Mouse (Mus musculus) limb, embryonic 14.5 days (tissue): ENCODE measurements around the gene Cd247. TPM values are rescaled to one million over a fixed set of nuclear protein-coding genes. Genes with fewer than 3 reads are reported as not detected.

Source experiments
- ATAC-seq: fragments of 200-750 bp; cut with Nextera tagmentation; 2 replicates; pipeline ENCODE4 v1.8.0; 2017; ENCODE audit warnings: low read depth, moderate number of reproducible peaks, moderate TSS enrichment; ENCODE audit not compliant: low FRiP score
- DNase-seq: peaks from one replicate; pipeline ENCODE4 v3.0.0-alpha.2; 2015; ENCODE audit warnings: low spot score
- H3K27ac ChIP-seq: fragments of 300-500 bp; sonication (generic); replicated peaks from 2 replicates; pipeline ENCODE4 v1.5.1; 2014; ENCODE audit warnings: low read depth, mild to moderate bottlenecking, low read length, moderate library complexity, mixed read lengths
- H3K27me3 ChIP-seq: fragments of 300-500 bp; sonication (generic); 2 replicates; pipeline ENCODE4 v1.6.1; 2014; ENCODE audit warnings: low read length, mixed read lengths; ENCODE audit not compliant: control insufficient read depth, insufficient read depth
- H3K36me3 ChIP-seq: fragments of 300-500 bp; sonication (generic); 2 replicates; pipeline ENCODE4 v1.6.1; 2014; ENCODE audit warnings: mild to moderate bottlenecking, low read length, moderate library complexity, mixed read lengths; ENCODE audit not compliant: control insufficient read depth, insufficient read depth
- H3K4me1 ChIP-seq: fragments of 300-500 bp; sonication (generic); 2 replicates; pipeline ENCODE4 v1.6.1; 2014; ENCODE audit warnings: antibody characterized with exemption, low read length, mixed read lengths; ENCODE audit not compliant: control insufficient read depth, insufficient read depth
- H3K4me2 ChIP-seq: fragments of 300-500 bp; sonication (generic); replicated peaks from 2 replicates; pipeline ENCODE4 v1.6.1; 2014; ENCODE audit warnings: low read depth, mild to moderate bottlenecking, low read length, moderate library complexity; ENCODE audit not compliant: severe bottlenecking
- H3K4me3 ChIP-seq: fragments of 300-500 bp; sonication (generic); replicated peaks from 2 replicates; pipeline ENCODE4 v1.5.1; 2014; ENCODE audit warnings: low read length
- H3K9ac ChIP-seq: fragments of 300-500 bp; sonication (generic); 2 replicates; pipeline ENCODE4 v1.6.1; 2014; ENCODE audit warnings: mild to moderate bottlenecking, low read depth, low read length, moderate library complexity; ENCODE audit not compliant: severe bottlenecking
- H3K9me3 ChIP-seq: fragments of 300-500 bp; sonication (generic); 2 replicates; pipeline ENCODE4 v1.6.1; 2016; ENCODE audit warnings: low read length; ENCODE audit not compliant: control insufficient read depth
- POLR2A ChIP-seq: fragments of 200-500 bp; IDR thresholded peaks from 2 replicates; pipeline ENCODE4 v1.8.0; 2012; ENCODE audit warnings: inconsistent platforms, mild to moderate bottlenecking, moderate library complexity, borderline replicate concordance; ENCODE audit not compliant: insufficient read depth, insufficient read length; ENCODE audit errors: extremely low read depth
- WGBS: fragments of 180-500 bp; shearing (Covaris S2); extraction: QIAGEN DNeasy Blood & Tissue Kit; methylation state at CpG from one replicate; pipeline ENCODE4 v1.1.7; 2014; 5-methylcytosine and 5-hydroxymethylcytosine counted together
- polyA plus RNA-seq, 2 experiments: library from polyadenylated mRNA; depleted of rRNA in 1 of 2; stranded (reverse) in 1 of 2; unstranded in 1 of 2; fragments of >200 nt; fragmentation: Nextera tagmentation in 1 of 2; extraction: Ambion mirVana in 1 of 2; gene quantifications; 2 replicates each; pipeline versions ENCODE4 v1.2.1 to v1.2.3; 2012 to 2014

Cd247 gene
- polyA plus RNA-seq, 2 experiments: 0.53 to 0.87 TPM

- DNase-seq (no peak), ATAC-seq (no peak)
- Histone ChIP-seq H3K4me1 (no peaks in the 10 kb centered on the region), H3K9me3 (no peaks in the 10 kb centered on the region), H3K4me3 (no peak overlapping the region), H3K4me2 (no peak overlapping the region), H3K27ac (no peak overlapping the region), H3K9ac (no peak overlapping the region), H3K27me3 (no peaks in the 10 kb centered on the region), H3K36me3 (no peaks in the 10 kb centered on the region)
- WGBS: 63% methylated on average over 9 of the region's 9 CpGs
- TF ChIP-seq POLR2A: no peak
Measured at GRCm38 (mm10) chr1:165855759-165856545, 67.5 kb downstream of the Cd247 start.

GRCm38 (mm10) chr1:165857279-165857678 is 68.8 kb downstream of the Cd247 start:
- no peak overlapping the region for H3K4me2 ChIP-seq
- no peak overlapping the region for H3K9ac ChIP-seq
- no peaks in the 10 kb centered on the region for H3K4me1 ChIP-seq
- H3K27me3 ChIP-seq: no peaks in the 10 kb centered on the region
- ATAC-seq (no peak), DNase-seq (no peak)
- no peaks in the 10 kb centered on the region for H3K36me3 ChIP-seq
- H3K4me3 ChIP-seq: no peak overlapping the region
- no peak overlapping the region for H3K27ac ChIP-seq
- TF ChIP-seq POLR2A: no peak
- no peaks in the 10 kb centered on the region for H3K9me3 ChIP-seq
- WGBS: 93% methylated on average over 11 of the region's 11 CpGs

DNA sequence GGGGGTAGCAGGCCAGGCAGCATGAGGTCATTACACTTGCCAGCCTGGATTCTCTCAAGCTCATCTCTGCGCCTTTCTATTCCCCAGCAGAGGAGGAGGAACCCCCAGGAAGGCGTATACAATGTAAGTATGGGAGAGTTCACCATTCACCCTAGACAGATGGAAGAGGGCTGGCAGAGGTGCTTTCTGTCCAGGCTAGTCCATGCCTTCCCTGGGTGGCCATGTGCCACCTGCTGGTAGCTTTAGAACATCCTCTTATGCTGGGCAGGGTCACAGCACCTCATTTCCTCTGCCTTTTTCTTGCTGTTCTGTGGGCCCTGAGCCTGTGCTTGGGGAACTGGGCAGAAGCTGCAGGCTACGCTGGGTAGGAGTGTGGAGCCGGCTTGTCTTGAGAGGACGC is 69.9 kb downstream of the Cd247 start:
- WGBS: 89% methylated on average over 5 of the region's 5 CpGs
- Histone ChIP-seq H3K27ac (no peak overlapping the region), H3K4me2 (no peak overlapping the region), H3K9me3 (no peaks in the 10 kb centered on the region), H3K4me1 (no peaks in the 10 kb centered on the region), H3K9ac (no peak overlapping the region), H3K4me3 (no peak overlapping the region), H3K36me3 (no peaks in the 10 kb centered on the region), H3K27me3 (no peaks in the 10 kb centered on the region)
- ATAC-seq (no peak), DNase-seq (no peak)
- no peak for TF ChIP-seq POLR2A

DNA sequence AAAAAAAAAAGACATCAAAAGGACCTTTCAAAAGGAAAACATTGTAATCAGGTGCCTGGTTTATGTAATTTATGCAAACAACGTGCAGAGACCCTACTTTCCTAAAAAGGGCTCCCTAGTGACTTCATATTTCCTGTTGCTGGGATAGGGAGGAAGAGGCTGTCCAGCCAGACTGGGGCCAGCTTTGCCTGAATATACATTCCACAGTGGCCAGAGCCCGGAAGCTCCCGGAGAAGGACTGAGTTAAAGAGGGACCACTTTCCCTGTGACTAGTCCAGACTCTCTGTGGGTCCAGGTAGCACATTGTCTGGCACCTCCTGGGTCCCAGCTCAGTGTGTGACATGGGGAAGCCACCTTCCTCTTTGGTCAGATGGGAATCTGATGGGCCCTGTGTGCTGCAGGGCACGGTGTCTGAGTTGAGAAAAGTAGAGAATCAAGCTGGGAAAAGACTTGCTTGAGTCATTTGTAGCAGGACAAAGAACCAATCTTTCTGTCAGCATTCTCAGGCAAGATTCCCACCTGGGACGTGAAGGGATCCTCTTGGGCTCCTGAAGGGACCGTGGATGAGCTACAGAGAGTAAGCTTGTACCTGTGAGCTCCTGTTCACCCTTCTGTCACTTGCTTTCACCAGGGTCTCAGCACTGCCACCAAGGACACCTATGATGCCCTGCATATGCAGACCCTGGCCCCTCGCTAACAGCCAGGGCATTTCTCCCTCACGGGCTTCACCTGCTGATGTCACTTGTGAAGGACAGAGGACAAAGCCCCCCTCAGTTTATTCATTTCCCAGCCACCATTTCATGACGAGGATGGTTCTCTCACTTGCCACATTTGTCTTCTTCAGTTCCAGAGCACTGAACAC is 72.1 kb downstream of the Cd247 start:
- ATAC-seq (no peak), DNase-seq (no peak)
- 66% methylated on average over 9 of the region's 9 CpGs for WGBS
- H3K9ac ChIP-seq: no peak overlapping the region
- no peak overlapping the region for H3K4me3 ChIP-seq
- TF ChIP-seq POLR2A: no peak
- H3K27me3 ChIP-seq: no peaks in the 10 kb centered on the region
- no peaks in the 10 kb centered on the region for H3K9me3 ChIP-seq
- no peaks in the 10 kb centered on the region for H3K36me3 ChIP-seq
- no peak overlapping the region for H3K4me2 ChIP-seq
- peaks cover 10% of the 10 kb centered on the region; the same call in 1 of the 2 replicates for H3K4me1 ChIP-seq
- H3K27ac ChIP-seq: no peak overlapping the region

DNA sequence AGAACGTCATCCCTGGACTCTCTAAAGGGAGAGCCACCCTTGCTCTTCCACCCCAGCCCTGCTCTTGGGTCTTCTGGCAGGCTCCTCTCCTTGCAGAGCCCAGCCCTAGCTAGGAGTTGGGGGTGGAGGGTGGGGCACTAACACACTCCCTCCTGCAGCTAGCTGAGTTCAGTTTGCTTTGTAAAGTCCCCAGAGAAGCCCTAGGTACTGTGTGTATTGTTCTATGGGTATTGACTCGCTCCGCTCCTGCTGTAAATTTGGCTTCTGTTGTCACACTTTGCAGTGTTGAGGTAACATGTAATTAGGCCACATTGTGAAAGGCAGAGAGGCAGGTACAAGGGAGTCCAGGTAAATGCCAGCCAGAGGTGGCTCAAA is 72.7 kb downstream of the Cd247 start:
- H3K4me1 ChIP-seq: peaks cover 11% of the 10 kb centered on the region; the same call in 1 of the 2 replicates
- H3K27ac ChIP-seq: no peak overlapping the region
- no peak overlapping the region for H3K4me2 ChIP-seq
- no peak overlapping the region for H3K9ac ChIP-seq
- no peak for DNase-seq
- 71% methylated on average over 3 of the region's 3 CpGs for WGBS
- no peaks in the 10 kb centered on the region for H3K27me3 ChIP-seq
- H3K9me3 ChIP-seq: no peaks in the 10 kb centered on the region
- H3K36me3 ChIP-seq: no peaks in the 10 kb centered on the region
- H3K4me3 ChIP-seq: no peak overlapping the region
- ATAC-seq: no peak
- no peak for TF ChIP-seq POLR2A
